Mouse (Mus musculus) hindbrain, postnatal 0 days (tissue): Measurements from ENCODE around the gene 4921517D22Rik. TPM values are rescaled to one million over a fixed set of nuclear protein-coding genes. Genes with fewer than 3 reads are reported as not detected.
"Not testable (repeated sequence)": the region's sequence is repeated elsewhere in the genome, so short reads cannot be mapped to it uniquely, and the experiment has no call there.

ENCODE experiments used
- ATAC-seq: fragments of 200-750 bp; cut with Nextera tagmentation; 2 replicates; pipeline ENCODE4 v1.8.0; 2017; ENCODE audit warnings: mild to moderate bottlenecking, moderate TSS enrichment, moderate library complexity
- DNase-seq: peaks from one replicate; pipeline ENCODE4 v3.0.0-alpha.2; 2015; ENCODE audit warnings: low spot score
- H3K27ac ChIP-seq: fragments of 300-500 bp; sonication (generic); 2 replicates; pipeline ENCODE4 v1.5.1; 2014; ENCODE audit warnings: mild to moderate bottlenecking
- H3K27me3 ChIP-seq: fragments of 300-500 bp; sonication (generic); 2 replicates; pipeline ENCODE4 v1.6.1; 2014; ENCODE audit warnings: low read length, mixed read lengths; ENCODE audit not compliant: insufficient read depth
- H3K36me3 ChIP-seq: fragments of 300-500 bp; sonication (generic); 2 replicates; pipeline ENCODE4 v1.6.1; 2014; ENCODE audit warnings: low read length, mixed read lengths; ENCODE audit not compliant: insufficient read depth
- H3K4me1 ChIP-seq: fragments of 300-500 bp; sonication (generic); 2 replicates; pipeline ENCODE4 v1.6.1; 2014; ENCODE audit warnings: antibody characterized with exemption, low read length, mixed read lengths; ENCODE audit not compliant: insufficient read depth
- H3K4me2 ChIP-seq: fragments of 300-500 bp; sonication (generic); 2 replicates; pipeline ENCODE4 v1.6.1; 2014; ENCODE audit warnings: low read depth, mild to moderate bottlenecking, low read length, moderate library complexity, mixed read lengths
- H3K4me3 ChIP-seq: fragments of 300-500 bp; sonication (generic); 2 replicates; pipeline ENCODE4 v1.5.1; 2014; ENCODE audit warnings: low read length
- H3K9ac ChIP-seq: fragments of 300-500 bp; sonication (generic); replicated peaks from 2 replicates; pipeline ENCODE4 v1.6.1; 2014; ENCODE audit warnings: mild to moderate bottlenecking, low read length, moderate library complexity, mixed read lengths
- H3K9me3 ChIP-seq: fragments of 300-500 bp; sonication (generic); 2 replicates; pipeline ENCODE4 v1.6.1; 2016; ENCODE audit warnings: low read length, mixed read lengths
- CTCF ChIP-seq: IDR thresholded peaks from 2 replicates; pipeline ENCODE4 v1.5.1; 2016; ENCODE audit warnings: antibody characterized with exemption, control low read depth, low read depth
- WGBS: fragments of 180-500 bp; shearing (Covaris S2); extraction: QIAGEN DNeasy Blood & Tissue Kit; methylation state at CpG from one replicate; pipeline ENCODE4 v1.1.7; 2014; 5-methylcytosine and 5-hydroxymethylcytosine counted together
- polyA plus RNA-seq: library from polyadenylated mRNA; unstranded; fragments of >200 nt; fragmentation: Nextera tagmentation; extraction: Ambion mirVana; gene quantifications from 2 replicates; pipeline ENCODE4 v1.2.1, GENCODE M21; 2015
- total RNA-seq: library from RNA; depleted of rRNA; stranded (reverse); fragments of >200 nt; gene quantifications from 2 replicates; pipeline ENCODE4 v1.2.3, GENCODE M21; 2014

Gene 4921517D22Rik
- total and polyA plus RNA-seq, 2 experiments from 2014 or later, result not detected

DNA sequence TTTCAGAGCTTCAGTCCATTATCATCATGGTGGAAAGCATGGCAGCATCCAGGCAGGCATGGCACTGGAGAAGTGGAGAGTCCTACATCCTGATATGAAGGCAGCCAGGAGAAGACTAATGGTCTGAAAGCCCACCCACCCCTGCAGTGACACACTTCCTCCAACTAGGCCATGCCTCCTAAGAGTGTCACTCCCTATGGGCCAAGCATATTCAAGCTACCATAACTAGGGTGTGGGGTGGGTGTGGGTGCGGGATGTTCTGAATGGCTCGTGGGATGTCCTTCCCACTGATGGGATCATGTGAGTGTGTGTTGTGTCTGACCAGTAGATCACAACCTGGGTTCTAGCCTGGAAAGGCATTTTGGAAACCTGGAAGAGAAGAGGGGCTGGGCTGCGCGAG, 40.0 kb upstream of the 4921517D22Rik start:
- TF ChIP-seq CTCF, result no peak
- no peak for DNase-seq
- no peak overlapping the region for H3K27ac ChIP-seq
- no peak overlapping the region for H3K4me3 ChIP-seq
- H3K27me3 ChIP-seq, result no peaks in the 10 kb centered on the region
- WGBS, result 87% methylated on average over 2 of the region's 4 CpGs
- H3K9ac ChIP-seq, result no peak overlapping the region
- H3K36me3 ChIP-seq, result no peaks in the 10 kb centered on the region
- ATAC-seq, result no peak
- H3K9me3 ChIP-seq, result no peaks in the 10 kb centered on the region
- no peaks in the 10 kb centered on the region for H3K4me1 ChIP-seq
- H3K4me2 ChIP-seq, result no peak overlapping the region

DNA sequence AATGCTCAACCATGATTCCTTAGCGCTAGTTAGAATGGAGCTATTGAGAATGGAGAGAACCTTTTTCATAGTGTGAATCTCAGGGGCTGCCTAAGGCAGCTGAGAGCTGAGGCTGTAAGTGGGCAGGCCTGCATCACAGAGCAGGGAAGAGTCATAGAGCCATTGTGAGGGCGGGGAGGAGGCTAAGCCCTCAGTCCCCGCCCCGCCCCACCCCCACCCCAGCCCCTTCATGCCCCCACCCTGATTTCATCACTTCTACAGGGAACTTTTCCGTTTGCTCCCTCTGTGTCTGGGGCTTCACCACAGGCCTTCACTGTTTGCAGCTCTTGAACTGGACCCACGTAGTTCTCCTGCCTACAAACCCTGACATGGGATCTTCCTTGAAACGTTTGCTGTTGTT, 37.7 kb upstream of the 4921517D22Rik start, which contains the start of gene Spata31d1d:
TSS of gene Spata31d1d (minus strand) at position 101 of the 400 bp plus-strand sequence.
- no peaks in the 10 kb centered on the region for H3K36me3 ChIP-seq
- H3K4me3 ChIP-seq, result no peak within 1 kb of the TSS
- no peak for DNase-seq
- ATAC-seq, result no peak
- no peaks in the 10 kb centered on the region for H3K9me3 ChIP-seq
- no peak within 1 kb of the TSS for H3K27ac ChIP-seq
- 51% methylated on average over 7 of the region's 7 CpGs for WGBS
- no peak within 1 kb of the TSS for H3K4me2 ChIP-seq
- H3K4me1 ChIP-seq, result no peaks in the 10 kb centered on the region
- H3K27me3 ChIP-seq, result no peaks in the 10 kb centered on the region
- H3K9ac ChIP-seq, result no peak within 1 kb of the TSS
- TF ChIP-seq CTCF, result no peak

DNA sequence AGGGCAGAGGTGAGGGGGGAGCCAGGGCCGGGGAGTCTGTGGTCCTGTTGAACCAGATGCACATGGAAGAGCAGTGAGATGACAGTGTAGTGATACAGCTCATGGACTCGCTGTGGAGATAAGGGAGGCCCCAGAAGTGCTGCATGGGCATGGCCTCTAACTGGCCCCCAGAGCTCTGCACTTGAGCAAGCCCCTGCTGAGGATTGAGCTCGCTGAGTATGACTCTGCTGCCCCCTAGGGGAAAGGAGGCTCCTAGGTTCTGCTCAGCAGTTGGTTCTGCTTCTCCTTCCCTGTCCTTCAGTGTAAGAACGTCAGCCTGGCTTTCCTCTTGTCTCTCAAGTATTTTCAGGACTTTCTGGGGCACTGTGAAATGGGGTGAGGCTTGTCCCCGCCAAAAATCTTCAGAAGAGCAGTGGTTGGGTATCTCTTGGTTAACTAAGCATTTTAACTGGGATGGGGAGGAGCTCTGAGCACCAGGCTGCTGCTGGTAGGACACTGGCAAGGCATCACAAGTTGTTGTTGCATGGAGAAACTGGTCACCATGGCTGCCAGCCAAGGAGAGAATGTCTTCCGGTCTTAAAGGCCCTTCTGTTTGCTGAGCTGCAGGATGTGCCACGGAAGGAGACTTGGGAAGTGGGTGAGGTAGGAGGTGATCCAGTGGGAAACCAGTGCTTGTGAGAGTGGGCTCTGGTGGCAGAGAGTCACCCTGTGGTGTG, 34.6 kb upstream of the 4921517D22Rik start:
- Histone ChIP-seq H3K9me3 (no peaks in the 10 kb centered on the region), H3K36me3 (no peaks in the 10 kb centered on the region), H3K27ac (no peak overlapping the region), H3K27me3 (no peaks in the 10 kb centered on the region), H3K4me3 (no peak overlapping the region), H3K4me1 (no peaks in the 10 kb centered on the region), H3K4me2 (no peak overlapping the region), H3K9ac (no peak overlapping the region)
- 19% methylated on average over 7 of the region's 7 CpGs for WGBS
- peak; percentile 95 for TF ChIP-seq CTCF
- peak; percentile 92 for ATAC-seq
- peak; percentile 94 for DNase-seq

DNA sequence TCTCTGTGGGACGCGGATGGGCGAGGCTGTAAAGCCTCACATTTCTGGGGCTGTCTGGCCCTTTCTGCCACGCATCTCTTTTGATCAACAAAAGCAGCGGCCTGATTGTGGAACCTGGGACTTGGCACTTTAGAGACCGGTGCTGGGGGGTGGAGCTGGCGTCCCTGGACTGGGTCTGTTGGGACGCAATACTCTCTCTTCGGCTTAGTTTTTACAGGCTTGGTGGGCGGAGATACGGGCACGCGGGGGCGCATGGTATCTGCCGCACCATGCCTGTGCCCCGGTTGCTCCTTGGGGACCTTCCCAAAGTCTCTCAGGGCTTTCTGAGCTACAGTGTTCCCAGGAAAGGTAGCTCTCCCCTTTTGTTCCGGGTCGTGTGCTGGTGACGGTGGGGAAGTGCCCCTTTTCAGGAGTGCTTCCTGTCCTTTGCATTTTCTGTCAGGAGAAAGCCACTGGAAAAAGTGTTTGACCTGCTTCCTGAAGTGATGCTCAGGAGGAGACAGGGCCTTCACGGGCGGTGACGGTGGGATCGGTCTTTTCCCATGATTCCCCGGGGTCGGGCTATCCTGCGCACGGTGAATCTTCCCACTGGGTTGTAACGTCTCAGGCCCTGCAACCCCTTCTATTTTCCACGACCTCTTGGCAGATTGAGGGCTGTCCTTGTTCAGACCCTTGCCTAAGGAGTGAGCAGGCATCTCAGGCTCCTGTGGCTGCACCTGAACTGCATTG, 32.4 kb upstream of the 4921517D22Rik start:
- Histone ChIP-seq H3K4me1 (no peaks in the 10 kb centered on the region), H3K27me3 (no peaks in the 10 kb centered on the region), H3K27ac (no peak overlapping the region), H3K9me3 (no peaks in the 10 kb centered on the region), H3K4me2 (peak overlapping the region; percentile 39), H3K9ac (no peak overlapping the region), H3K4me3 (no peak overlapping the region), H3K36me3 (no peaks in the 10 kb centered on the region)
- ATAC-seq (no peak), DNase-seq (no peak)
- TF ChIP-seq CTCF, result no peak
- 37% methylated on average over 29 of the region's 29 CpGs for WGBS

DNA sequence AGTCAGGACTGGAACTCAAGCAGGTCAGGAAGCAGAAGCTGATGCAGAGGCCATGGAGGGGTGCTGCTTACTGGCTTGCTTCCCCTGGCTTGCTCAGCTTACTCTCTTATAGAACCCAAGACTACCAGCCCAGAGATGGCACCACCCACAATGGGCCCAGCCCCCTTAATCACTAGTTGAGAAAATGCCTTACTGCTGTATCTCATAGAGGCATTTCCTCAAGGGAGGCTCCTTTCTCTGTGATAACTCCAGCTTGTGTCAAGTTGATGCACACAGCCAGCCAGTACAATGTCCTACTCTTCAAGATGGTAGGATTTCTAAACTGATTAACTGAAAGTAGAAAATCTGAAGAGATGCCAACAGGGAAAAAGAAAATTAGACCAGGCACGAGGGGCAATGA, 28.2 kb upstream of the 4921517D22Rik start:
- H3K36me3 ChIP-seq, H3K4me2 ChIP-seq, H3K4me3 ChIP-seq, H3K9ac ChIP-seq, DNase-seq, H3K4me1 ChIP-seq, H3K9me3 ChIP-seq, ATAC-seq, H3K27ac ChIP-seq, H3K27me3 ChIP-seq: not testable (repeated sequence)
- WGBS, result 79% methylated on average over 1 of the region's 1 CpGs

DNA sequence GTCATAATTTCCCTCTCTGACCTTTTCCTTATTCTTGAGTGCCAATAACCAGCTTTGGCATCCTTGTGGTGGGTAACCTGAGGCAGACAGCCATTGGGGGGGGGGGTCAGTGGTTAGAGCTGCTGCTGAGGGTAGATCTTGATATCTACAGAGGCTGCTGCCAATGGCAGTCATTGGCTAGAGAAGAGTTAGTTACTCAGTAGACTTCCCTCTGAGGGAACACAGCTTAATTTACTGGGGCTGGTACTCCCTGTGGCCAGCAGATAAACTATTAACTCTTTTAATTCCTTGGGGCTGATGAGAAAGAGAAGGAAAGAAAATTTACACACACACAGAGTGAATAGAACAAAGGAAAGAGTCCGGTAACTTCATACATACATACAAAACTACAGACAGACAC, 25.6 kb upstream of the 4921517D22Rik start:
- Histone ChIP-seq H3K27ac (no peak overlapping the region), H3K9me3 (no peaks in the 10 kb centered on the region), H3K36me3 (no peaks in the 10 kb centered on the region), H3K4me1 (no peaks in the 10 kb centered on the region), H3K27me3 (no peaks in the 10 kb centered on the region), H3K9ac (no peak overlapping the region), H3K4me2 (no peak overlapping the region), H3K4me3 (no peak overlapping the region)
- no peak for ATAC-seq
- DNase-seq, result no peak
- TF ChIP-seq CTCF, result no peak
- 89% methylated on average over 1 of the region's 1 CpGs for WGBS

DNA sequence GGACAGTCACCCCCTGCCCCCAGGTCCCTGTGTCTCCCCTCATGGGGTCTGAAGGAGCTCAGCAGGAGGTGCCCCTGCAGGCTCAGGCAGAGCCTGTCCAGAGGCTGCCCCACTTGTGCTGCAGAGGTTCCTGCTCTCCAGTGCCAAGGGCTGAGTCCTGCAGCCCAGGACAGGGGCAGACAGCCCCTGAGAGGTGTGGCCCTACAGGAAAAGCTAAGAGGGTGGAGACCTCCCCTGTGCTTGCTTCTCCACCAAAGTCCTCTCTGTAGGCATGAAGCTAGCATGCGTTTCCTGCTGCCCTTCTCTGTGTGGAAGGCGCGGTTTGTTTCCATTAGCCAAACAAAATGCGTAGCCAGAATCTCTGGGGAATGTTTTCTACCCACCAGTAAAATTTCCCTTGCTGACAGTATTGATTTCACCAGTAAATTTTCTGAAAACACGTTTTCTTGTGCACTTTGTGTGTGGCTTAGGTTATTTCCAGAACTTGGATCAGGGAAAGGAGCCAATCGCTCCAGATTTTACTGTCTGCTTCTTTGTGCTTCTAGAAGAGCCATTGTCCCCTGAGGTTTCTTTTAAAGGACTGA, 25.0 kb upstream of the 4921517D22Rik start:
- H3K9me3 ChIP-seq, H3K27ac ChIP-seq, H3K4me3 ChIP-seq, H3K36me3 ChIP-seq, H3K4me1 ChIP-seq, DNase-seq, H3K9ac ChIP-seq, H3K4me2 ChIP-seq, H3K27me3 ChIP-seq, ATAC-seq: not testable (repeated sequence)
- WGBS, result 49% methylated on average over 6 of the region's 6 CpGs
